Mouse (Mus musculus) liver, embryonic 12.5 days (tissue): ENCODE data around the gene Auts2. TPM values are rescaled to one million over a fixed set of nuclear protein-coding genes. Genes with fewer than 3 reads are reported as not detected.

Experiments
- ATAC-seq: fragments of 200-750 bp; cut with Nextera tagmentation; 2 replicates; pipeline ENCODE4 v1.8.0; 2017; ENCODE audit warnings: moderate number of reproducible peaks, mild to moderate bottlenecking, moderate library complexity
- H3K27ac ChIP-seq: fragments of 300-500 bp; sonication (generic); 2 replicates; pipeline ENCODE4 v1.5.1; 2016; ENCODE audit warnings: mild to moderate bottlenecking
- H3K27me3 ChIP-seq: fragments of 300-500 bp; sonication (generic); replicated peaks from 2 replicates; pipeline ENCODE4 v1.6.1; 2016; ENCODE audit warnings: mild to moderate bottlenecking, moderate library complexity
- H3K36me3 ChIP-seq: fragments of 300-500 bp; sonication (generic); 2 replicates; pipeline ENCODE4 v1.6.1; 2016; ENCODE audit warnings: mild to moderate bottlenecking, moderate library complexity
- H3K4me1 ChIP-seq: fragments of 300-500 bp; sonication (generic); 2 replicates; pipeline ENCODE4 v1.6.1; 2016
- H3K4me2 ChIP-seq: fragments of 300-500 bp; sonication (generic); 2 replicates; pipeline ENCODE4 v1.6.1; 2016; ENCODE audit warnings: mild to moderate bottlenecking, moderate library complexity
- H3K4me3 ChIP-seq: fragments of 300-500 bp; sonication (generic); 2 replicates; pipeline ENCODE4 v1.5.1; 2016; ENCODE audit warnings: mild to moderate bottlenecking, moderate library complexity
- H3K9ac ChIP-seq: fragments of 300-500 bp; sonication (generic); 2 replicates; pipeline ENCODE4 v1.6.1; 2016; ENCODE audit warnings: mild to moderate bottlenecking, moderate library complexity
- H3K9me3 ChIP-seq: fragments of 300-500 bp; sonication (generic); replicated peaks from 2 replicates; pipeline ENCODE4 v1.6.1; 2016; ENCODE audit warnings: mild to moderate bottlenecking, moderate library complexity
- WGBS: fragments of 180-500 bp; shearing (Covaris S2); methylation state at CpG from one replicate; pipeline ENCODE4 v1.1.7; 2016; ENCODE audit not compliant: insufficient replicate concordance; 5-methylcytosine and 5-hydroxymethylcytosine counted together
- polyA plus RNA-seq: library from polyadenylated mRNA; unstranded; fragments of >200 nt; fragmentation: Nextera tagmentation; extraction: Ambion mirVana; gene quantifications from 2 replicates; pipeline ENCODE4 v1.2.1, GENCODE M21; 2016

The Auts2 gene
- polyA plus RNA-seq, 1 experiment from 2014 or later, result 4.4 TPM

DNA sequence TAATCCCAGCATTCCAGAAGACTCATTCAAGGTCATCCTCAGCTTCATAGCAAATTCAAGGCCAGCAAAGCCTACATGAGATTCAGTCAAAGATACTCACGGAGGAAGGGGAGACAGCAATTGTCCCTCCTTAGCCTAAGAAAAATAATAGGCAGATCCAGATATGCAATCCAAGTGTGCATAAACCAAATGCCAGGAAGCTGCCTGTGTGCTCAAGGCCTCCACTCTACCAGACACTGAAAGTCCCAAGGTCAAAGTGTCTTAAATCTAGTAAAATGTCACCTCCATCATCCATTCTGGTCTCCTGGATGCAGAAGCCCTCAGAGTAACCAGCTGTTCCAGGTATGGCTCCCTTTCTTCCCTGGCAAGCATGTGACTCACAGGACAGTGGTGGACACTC, 50.4 kb downstream of the Auts2 start:
- Histone ChIP-seq H3K4me1 (peaks cover 12% of the 10 kb centered on the region; the same call in 1 of the 2 replicates), H3K36me3 (no peaks in the 10 kb centered on the region), H3K4me3 (no peak overlapping the region), H3K9ac (no peak overlapping the region), H3K27ac (no peak overlapping the region), H3K9me3 (no peaks in the 10 kb centered on the region), H3K4me2 (no peak overlapping the region), H3K27me3 (no peaks in the 10 kb centered on the region)
- WGBS, result 57% methylated on average over 1 of the region's 1 CpGs
- ATAC-seq, result no peak

DNA sequence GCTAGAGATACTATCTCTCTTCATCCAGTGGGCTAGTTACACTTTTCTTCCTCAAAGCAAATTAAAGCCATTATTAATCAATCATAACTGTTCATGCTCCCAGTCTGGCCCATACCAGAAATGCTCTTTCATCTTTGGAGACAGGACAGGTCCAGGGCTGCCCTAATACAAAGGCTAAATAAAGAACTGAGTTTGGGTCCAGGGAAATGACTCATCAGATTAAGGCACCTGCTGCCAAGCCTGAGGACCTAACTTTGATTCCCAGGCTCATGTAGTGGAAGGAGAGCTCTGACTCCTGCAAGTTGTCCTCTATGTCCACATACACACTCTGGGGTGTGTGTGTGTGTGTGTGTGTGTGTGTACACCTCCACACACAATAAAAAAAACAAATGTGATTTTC, 51.1 kb downstream of the Auts2 start:
- no peak for ATAC-seq
- Histone ChIP-seq H3K9me3 (no peaks in the 10 kb centered on the region), H3K4me2 (no peak overlapping the region), H3K27me3 (no peaks in the 10 kb centered on the region), H3K4me3 (no peak overlapping the region), H3K9ac (no peak overlapping the region), H3K36me3 (no peaks in the 10 kb centered on the region), H3K27ac (no peak overlapping the region), H3K4me1 (peaks cover 14% of the 10 kb centered on the region)

DNA sequence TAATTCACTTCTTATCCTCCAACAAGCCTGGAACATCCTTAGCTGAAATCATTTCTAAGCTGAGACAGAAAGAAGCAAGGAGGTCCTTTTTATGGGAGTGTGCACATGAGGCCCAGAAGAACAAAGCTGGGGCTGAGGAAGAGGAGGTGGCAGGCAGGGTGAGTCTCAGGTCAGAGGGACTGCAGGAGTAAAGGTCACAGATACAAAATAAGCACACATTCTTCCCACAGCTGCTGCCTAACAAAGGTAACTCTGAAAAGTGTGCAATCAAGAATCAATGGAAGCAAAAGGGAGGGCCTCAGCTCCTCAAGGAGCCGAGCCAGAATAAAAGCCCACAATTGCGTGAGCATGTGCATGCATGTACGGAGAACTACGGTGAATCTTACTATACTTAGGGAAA, 51.6 kb downstream of the Auts2 start:
- H3K4me3 ChIP-seq, result no peak overlapping the region
- H3K4me1 ChIP-seq, result peaks cover 16% of the 10 kb centered on the region
- no peak overlapping the region for H3K4me2 ChIP-seq
- ATAC-seq, result no peak
- no peaks in the 10 kb centered on the region for H3K9me3 ChIP-seq
- no peak overlapping the region for H3K9ac ChIP-seq
- no peaks in the 10 kb centered on the region for H3K36me3 ChIP-seq
- WGBS, result 81% methylated on average over 4 of the region's 4 CpGs
- H3K27ac ChIP-seq, result no peak overlapping the region
- no peaks in the 10 kb centered on the region for H3K27me3 ChIP-seq

DNA sequence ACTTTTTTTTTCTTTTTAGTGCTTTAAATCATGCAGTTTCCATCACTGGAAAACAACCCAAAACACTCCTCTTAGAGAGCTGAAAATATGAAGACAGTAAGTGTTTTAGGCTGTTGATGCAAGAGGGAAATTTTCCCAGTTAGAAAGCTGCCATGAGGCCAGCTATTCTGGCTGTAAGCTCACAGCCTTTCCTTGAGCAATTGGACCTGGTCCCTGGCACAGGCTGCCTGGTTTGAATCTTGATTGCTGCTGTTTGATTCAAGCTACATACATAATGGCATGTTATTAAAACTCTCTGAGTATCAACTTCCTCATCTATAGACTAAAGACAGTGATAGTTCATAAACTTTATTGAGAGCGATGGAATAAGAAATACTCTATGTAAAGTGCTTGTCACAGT, 52.8 kb downstream of the Auts2 start:
- H3K9ac ChIP-seq, result no peak overlapping the region
- H3K27me3 ChIP-seq, result no peaks in the 10 kb centered on the region
- H3K4me2 ChIP-seq, result no peak overlapping the region
- no peak overlapping the region for H3K27ac ChIP-seq
- peaks cover 16% of the 10 kb centered on the region for H3K4me1 ChIP-seq
- 81% methylated on average over 1 of the region's 1 CpGs for WGBS
- no peaks in the 10 kb centered on the region for H3K36me3 ChIP-seq
- ATAC-seq, result no peak
- H3K4me3 ChIP-seq, result no peak overlapping the region
- H3K9me3 ChIP-seq, result no peaks in the 10 kb centered on the region

DNA sequence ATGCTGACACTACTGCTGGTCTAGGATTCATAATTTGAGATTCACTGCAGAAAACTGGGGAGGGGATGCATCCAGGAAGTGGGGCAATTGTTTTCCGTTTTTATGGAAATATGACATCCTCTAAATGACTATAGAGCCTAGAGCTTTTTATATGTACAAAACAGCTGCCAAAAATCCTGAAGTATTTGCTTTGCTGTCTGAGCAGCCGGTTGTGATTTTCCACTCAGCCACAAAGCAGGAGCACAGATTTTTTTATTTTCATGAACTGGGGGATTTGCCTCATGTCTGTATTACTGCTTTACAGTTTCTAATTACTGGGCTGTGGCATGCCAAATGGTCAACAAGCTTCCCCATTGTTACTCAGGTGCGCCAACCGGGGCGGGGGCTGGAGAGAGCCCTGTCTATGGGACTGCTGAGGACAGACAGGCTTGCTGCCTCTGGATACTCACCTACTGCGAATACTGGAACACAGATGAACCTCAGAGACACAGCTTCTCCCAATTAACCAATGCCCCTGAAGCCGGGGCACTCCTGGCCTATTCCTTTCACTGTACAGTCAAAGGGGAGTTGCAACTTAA, 53.3 kb downstream of the Auts2 start:
- H3K9me3 ChIP-seq, result no peaks in the 10 kb centered on the region
- H3K27me3 ChIP-seq, result no peaks in the 10 kb centered on the region
- no peaks in the 10 kb centered on the region for H3K36me3 ChIP-seq
- 71% methylated on average over 7 of the region's 7 CpGs for WGBS
- H3K9ac ChIP-seq, result no peak overlapping the region
- no peak overlapping the region for H3K27ac ChIP-seq
- H3K4me2 ChIP-seq, result no peak overlapping the region
- no peak overlapping the region for H3K4me3 ChIP-seq
- H3K4me1 ChIP-seq, result peaks cover 20% of the 10 kb centered on the region
- no peak for ATAC-seq

DNA sequence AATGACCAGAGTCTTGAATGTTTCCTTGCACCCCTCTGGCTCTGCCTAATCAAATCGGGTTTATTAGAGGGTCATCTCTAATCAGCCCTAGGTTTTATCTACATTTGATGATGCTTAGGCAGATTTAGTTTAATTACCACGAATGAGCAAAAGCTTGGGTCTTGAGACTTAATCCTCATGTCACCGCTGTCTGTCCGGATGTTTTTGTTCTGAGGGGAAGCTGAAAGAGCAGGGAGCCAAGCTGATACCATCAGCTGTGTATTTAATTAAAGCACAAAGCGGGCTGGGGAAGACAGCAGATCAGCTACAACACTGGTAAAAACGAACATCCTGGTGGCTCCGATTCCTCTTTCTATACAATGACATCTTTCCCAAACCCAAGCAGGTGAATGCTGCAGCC, 56.3 kb downstream of the Auts2 start:
- H3K4me2 ChIP-seq, result no peak overlapping the region
- H3K9me3 ChIP-seq, result no peaks in the 10 kb centered on the region
- no peaks in the 10 kb centered on the region for H3K27me3 ChIP-seq
- H3K36me3 ChIP-seq, result no peaks in the 10 kb centered on the region
- no peak overlapping the region for H3K27ac ChIP-seq
- ATAC-seq, result no peak
- no peak overlapping the region for H3K9ac ChIP-seq
- H3K4me3 ChIP-seq, result no peak overlapping the region
- peaks cover 19% of the 10 kb centered on the region for H3K4me1 ChIP-seq
- WGBS, result 59% methylated on average over 7 of the region's 7 CpGs

DNA sequence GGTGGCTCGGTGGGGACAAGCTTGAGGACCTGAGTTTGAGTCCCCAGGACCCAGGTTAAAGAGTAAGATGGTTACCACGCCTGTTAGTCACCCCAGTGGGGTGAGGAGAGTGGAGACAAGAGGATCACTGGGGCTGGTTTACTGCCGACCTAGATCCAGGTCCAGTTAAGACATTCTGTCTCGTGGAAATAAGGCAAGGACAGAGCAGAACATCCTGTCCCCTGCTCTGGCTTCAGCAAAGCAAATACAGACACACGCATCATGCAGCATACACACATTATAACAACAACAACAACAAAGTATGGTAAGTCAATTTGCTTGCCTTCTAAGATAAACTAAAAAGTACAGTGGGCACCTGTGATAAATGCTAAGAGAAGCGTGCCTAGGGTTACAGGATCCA, 57.1 kb downstream of the Auts2 start:
- 60% methylated on average over 6 of the region's 6 CpGs for WGBS
- Histone ChIP-seq H3K4me1 (peaks cover 14% of the 10 kb centered on the region), H3K4me2 (no peak overlapping the region), H3K4me3 (no peak overlapping the region), H3K9me3 (no peaks in the 10 kb centered on the region), H3K9ac (no peak overlapping the region), H3K36me3 (no peaks in the 10 kb centered on the region), H3K27ac (no peak overlapping the region), H3K27me3 (no peaks in the 10 kb centered on the region)
- ATAC-seq, result no peak

DNA sequence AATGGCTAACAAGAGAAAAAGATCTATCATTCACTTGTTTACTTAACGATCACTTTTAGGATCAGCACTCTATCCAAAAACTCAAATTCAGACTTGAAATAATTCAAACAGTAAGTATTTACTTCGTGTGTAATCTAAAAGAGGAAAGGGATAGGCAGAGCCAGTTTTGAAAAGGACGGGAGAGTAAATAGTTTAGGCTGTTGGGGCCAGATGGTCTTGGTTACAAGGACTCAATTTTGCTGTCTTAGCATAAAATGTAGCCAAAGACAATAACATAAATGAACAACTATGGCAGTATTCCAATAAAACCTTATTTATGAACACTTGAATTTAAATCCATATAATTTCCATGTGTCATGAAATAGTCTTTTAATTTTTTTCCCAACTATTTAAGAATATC, 57.7 kb downstream of the Auts2 start:
- no peak overlapping the region for H3K4me3 ChIP-seq
- H3K4me1 ChIP-seq, result peaks cover 11% of the 10 kb centered on the region
- H3K9ac ChIP-seq, result no peak overlapping the region
- H3K36me3 ChIP-seq, result no peaks in the 10 kb centered on the region
- H3K4me2 ChIP-seq, result no peak overlapping the region
- H3K27me3 ChIP-seq, result no peaks in the 10 kb centered on the region
- H3K27ac ChIP-seq, result no peak overlapping the region
- 56% methylated on average over 3 of the region's 3 CpGs for WGBS
- no peaks in the 10 kb centered on the region for H3K9me3 ChIP-seq
- no peak for ATAC-seq

DNA sequence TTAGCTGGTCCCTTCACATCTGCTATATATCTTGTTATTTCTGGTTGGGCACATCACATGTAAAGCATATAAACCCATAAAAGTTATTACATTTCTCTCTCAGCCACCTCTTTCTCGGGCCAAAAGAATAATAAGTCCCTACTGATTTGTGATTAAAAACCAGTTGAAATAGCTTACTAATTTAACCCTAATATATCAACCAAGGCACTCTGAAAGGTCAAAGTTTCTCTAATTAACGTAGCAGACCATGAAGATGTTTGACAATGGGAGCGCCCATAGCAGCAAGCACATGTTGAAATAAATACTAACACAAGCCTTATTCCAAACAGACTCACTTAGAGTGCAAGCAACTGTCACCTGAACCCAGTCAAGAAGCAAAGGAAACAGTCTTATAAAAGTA, 61.7 kb downstream of the Auts2 start:
- no peak for ATAC-seq
- Histone ChIP-seq H3K9me3 (no peaks in the 10 kb centered on the region), H3K9ac (no peak overlapping the region), H3K4me1 (peaks cover 17% of the 10 kb centered on the region), H3K27me3 (no peaks in the 10 kb centered on the region), H3K4me3 (no peak overlapping the region), H3K4me2 (no peak overlapping the region), H3K27ac (no peak overlapping the region), H3K36me3 (no peaks in the 10 kb centered on the region)
- WGBS, result 67% methylated on average over 3 of the region's 3 CpGs

DNA sequence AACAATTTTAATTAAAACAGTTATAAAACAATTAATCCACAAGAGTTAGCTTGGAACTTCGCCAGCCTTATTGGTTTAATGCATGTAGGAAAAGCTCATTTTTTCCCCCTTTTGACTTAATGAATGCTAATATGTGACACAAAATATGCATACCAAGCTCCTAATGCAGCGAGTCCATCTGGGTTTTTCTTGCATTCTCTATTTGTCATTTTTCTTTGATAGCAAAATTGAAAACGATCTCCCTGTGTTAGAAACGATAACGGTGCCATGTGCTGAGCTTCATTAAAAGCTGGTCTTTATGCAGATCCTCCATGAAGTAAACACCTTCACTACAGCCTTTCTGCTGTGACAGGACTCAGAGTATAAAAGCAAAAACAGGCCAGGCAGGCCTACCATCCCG, 62.7 kb downstream of the Auts2 start:
- Histone ChIP-seq H3K9me3 (no peaks in the 10 kb centered on the region), H3K4me3 (no peak overlapping the region), H3K27ac (no peak overlapping the region), H3K4me1 (peaks cover 17% of the 10 kb centered on the region), H3K27me3 (no peaks in the 10 kb centered on the region), H3K36me3 (no peaks in the 10 kb centered on the region), H3K4me2 (no peak overlapping the region), H3K9ac (no peak overlapping the region)
- no peak for ATAC-seq
- WGBS, result 77% methylated on average over 6 of the region's 6 CpGs

DNA sequence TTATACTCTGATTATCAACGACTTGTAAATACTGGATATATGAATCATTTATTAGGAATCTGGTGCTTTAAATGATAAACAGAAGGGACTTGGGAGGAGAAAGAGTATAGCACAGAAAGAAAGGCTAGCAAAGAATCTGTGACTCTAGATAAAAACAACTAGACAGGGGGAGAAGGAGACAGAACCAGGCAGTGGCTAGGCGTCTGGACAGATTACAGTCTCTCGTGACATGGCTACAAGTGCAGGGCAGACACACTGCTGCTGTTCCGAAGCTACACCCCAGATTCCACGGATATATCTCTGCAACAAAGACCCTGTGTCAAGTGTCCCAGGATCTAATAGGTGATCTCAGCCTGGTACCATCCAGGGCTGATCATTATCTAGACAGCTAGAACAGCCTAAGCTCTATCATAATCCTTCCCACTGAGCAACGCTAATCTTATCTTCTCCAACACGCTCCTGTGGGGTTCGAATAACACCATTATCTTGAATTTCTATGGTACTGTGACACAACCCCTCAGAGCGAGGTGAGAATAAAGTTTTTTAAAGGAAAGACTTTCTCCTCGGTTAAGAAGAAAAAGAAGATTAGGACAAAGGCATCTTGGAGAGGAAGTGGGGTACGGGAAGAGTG, 63.8 kb downstream of the Auts2 start:
- H3K4me2 ChIP-seq, result no peak overlapping the region
- 20% methylated on average over 11 of the region's 11 CpGs for WGBS
- H3K4me1 ChIP-seq, result peaks cover 10% of the 10 kb centered on the region
- peak; percentile 46; the same call in 1 of the 2 replicates for ATAC-seq
- no peak overlapping the region for H3K27ac ChIP-seq
- no peak overlapping the region for H3K4me3 ChIP-seq
- no peaks in the 10 kb centered on the region for H3K27me3 ChIP-seq
- H3K9ac ChIP-seq, result no peak overlapping the region
- no peaks in the 10 kb centered on the region for H3K36me3 ChIP-seq
- no peaks in the 10 kb centered on the region for H3K9me3 ChIP-seq

DNA sequence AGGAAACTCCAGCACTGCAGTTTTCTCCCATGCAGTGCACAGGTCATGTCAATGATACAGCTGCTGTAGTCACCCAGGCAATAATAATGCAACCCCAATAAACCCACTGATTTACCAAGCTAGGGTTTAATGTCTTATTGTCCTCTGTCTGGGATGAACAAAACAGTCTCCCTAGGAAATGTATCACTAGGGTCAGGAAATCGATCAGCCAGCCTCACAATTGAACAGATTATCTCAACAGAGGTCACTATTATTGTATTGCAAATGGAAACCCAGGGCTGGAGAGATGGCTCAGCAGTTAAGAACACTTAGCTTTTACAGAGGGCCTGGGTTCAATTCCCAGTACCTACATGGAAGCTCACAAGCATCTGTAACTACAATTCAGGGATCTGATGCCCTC, 65.6 kb downstream of the Auts2 start:
- H3K9ac ChIP-seq, result no peak overlapping the region
- H3K4me3 ChIP-seq, result no peak overlapping the region
- no peaks in the 10 kb centered on the region for H3K9me3 ChIP-seq
- H3K27me3 ChIP-seq, result no peaks in the 10 kb centered on the region
- WGBS, result 74% methylated on average over 1 of the region's 1 CpGs
- peaks cover 10% of the 10 kb centered on the region for H3K4me1 ChIP-seq
- H3K4me2 ChIP-seq, result no peak overlapping the region
- no peaks in the 10 kb centered on the region for H3K36me3 ChIP-seq
- no peak overlapping the region for H3K27ac ChIP-seq
- ATAC-seq, result no peak

DNA sequence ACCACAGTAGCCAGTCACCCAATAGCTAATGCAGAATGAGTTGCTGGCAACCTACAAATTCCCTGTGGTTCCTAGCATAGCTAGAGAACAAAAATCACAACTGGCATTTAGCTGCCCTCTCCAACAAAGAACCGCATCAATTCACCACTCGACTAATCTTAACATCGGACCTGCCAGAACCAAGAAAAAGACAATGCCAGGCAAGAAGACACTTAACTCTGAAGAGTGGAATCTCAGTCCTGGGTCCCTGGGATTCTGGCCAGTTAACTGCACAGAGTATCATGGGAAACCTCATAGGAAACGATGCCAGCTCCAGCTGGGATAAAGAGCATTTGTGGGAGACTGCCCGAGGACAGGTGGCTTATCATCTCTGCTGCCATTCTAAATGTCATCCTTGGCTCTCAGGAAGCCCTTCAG, 70.2 kb downstream of the Auts2 start:
- 66% methylated on average over 5 of the region's 5 CpGs for WGBS
- no peak overlapping the region for H3K27ac ChIP-seq
- no peak overlapping the region for H3K4me2 ChIP-seq
- no peak overlapping the region for H3K4me3 ChIP-seq
- no peak overlapping the region for H3K9ac ChIP-seq
- no peaks in the 10 kb centered on the region for H3K27me3 ChIP-seq
- H3K4me1 ChIP-seq, result 0 out of 2 replicates have a peak, but pooled peaks cover 5% of the 10 kb centered on the region
- no peaks in the 10 kb centered on the region for H3K36me3 ChIP-seq
- H3K9me3 ChIP-seq, result no peaks in the 10 kb centered on the region
- no peak for ATAC-seq
